Mouse (Mus musculus): ENCODE data around the gene Arhgef3.

The Arhgef3 gene

DNA sequence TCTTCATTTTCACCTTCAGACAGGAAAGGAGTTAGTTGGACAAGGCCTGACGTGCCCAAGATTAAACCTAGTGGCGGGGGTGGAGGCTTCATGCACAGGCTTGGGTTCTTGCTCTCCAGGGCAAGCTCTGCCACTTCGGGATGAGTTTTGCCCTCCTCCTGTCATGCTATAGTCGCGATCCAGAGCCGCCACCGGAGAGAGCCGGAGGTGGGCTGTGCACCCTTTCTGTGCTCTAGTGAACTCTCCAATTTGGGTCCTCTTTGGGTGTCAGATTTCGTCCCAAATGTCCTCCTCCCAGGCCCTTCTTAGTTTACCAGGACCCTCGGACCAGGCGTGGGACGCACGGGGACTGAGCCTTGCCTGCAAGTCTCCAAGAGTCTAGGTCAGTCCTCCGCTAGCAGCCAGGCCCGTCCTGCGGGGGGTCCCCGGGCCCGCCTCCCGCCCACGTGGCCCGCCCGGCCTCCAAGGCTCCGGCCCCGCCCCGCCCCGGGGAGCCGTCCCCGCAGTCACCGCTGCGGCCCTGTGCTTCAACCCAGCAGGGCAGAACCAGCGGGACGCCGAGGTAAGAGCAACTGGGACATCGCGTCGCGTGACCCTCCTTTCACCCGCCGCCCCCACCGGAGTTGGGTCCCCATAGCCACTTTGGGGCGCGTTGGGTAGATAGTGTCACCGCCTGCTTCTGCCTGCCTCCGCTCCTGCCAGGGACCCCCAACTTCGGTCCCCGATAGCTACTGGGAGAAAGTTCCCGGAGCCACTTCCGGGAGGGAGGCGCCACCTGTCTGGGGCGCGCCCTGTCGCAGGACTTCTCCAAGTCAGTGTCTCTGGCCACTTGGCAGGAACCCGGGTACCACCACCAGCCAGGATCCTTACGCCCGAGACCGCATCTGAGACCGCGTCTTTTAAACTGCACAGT is at the start of gene Arhgef3:
Arhgef3 (plus strand) TSS at position 538 of the 913 bp plus-strand sequence.
- in situ Hi-C loops (cut with MboI, MseI): no loop called here

DNA sequence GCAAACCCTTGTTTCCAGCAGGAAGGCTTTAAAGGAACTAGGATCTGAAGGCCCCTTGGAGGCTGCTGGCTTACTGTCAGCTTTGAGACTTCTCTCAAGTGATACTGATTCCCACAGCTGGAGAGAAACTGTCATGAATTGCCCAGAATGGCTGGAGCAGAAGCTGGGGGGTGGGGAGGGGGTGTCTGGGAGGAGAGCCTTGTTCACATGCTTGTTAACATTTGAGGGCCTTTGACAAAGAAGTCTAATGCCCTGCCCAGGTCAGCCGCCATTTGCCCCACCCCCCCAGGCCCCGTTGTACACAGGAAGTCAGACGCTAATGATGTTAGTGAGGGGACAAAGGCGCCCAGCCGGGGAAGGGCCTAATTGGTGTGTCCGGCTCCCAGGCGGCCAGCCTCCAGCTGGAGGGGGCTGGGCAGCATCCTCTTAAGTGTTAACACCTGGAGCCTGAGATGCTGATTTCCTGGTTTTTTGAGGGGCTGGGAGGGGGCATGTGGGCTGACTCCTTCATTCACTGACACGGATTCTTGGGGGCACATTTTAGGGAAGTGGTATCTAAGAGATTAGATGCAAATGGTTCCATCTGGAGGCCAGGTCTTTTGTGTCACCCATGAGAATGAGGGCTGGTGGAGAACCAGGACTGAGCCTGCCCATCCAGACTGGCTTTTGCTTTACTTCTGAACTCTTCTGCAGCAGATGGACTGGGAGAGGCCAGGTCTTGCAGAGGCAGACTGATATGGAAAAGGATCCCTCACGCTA is 48.3 kb upstream of the Arhgef3 start:
- in situ Hi-C loops (cut with MboI, MseI): no loop called here

DNA sequence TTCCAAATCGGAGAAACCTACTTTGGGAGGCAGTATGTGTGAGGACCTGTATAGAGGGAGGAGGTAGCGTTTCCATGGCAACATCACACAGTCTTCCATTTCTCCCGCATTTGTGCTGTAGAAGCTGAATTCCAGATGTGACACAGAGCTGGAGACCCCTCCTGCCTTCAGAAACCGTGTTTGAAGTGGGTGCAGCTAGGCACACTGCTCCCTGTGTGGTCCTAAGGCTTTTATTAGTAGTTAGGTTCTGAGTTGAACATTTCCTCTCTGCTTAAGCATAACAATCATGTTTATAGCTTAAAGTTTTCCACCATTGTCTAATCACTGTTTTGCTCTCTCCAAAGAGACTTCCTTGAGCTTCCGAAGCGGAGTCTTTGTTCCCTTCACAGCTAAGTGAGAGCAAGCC is 46.8 kb upstream of the Arhgef3 start:
- in situ Hi-C loops (cut with MboI, MseI): no loop called here

DNA sequence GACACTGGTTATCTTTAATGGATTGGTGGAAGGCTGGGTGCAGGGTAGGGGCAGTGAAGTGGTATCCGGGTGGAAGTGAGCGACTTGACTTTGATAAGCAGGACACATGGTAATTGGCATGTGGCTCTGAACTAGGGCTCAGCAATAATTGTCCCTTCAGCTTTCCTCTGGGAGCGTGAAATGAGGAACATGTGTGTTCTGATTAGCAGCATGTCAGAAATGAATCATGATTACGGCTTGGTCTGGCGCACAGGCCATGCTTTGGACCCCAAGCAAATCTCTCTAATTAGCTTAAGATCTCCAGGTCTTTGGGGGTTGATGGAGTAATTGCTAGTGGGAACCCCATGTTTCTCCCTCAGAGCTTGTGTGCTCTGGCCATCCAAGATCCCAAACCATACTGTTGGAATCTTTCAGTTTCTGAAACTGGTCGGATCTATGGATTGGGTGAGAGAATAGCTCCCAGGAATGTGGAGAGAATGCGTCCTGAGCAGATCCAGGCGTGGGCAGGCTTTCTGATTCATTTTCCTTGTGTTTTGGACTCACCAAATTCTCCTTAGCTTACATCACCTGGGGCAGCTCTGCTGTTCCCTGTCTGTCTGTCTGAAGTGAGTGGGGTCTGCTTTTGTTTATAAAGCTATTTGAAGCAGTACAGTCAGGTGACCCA is 45.1 kb upstream of the Arhgef3 start:
- in situ Hi-C loops (cut with MboI, MseI): no loop called here

DNA sequence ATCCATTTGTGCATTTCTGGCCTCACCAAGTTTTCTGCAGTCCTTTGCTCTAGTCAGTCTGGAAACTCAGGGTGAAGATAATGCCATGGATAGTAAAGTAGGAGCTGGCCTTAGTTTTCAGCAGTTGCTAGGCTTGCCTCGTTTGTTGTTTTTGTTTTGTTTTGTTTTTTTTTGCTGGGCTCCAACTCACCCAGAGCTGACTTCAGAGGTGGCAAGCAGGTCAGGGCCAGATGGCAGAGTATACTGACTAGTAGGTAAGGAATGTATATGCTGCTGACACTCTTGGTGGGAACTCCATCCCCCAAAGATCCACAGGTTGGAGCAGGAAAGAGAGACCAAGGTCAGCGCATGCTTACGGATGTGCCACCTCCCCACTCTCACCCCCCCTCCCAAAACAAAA is 44.6 kb upstream of the Arhgef3 start:
- in situ Hi-C loops (cut with MboI, MseI): no loop called here

DNA sequence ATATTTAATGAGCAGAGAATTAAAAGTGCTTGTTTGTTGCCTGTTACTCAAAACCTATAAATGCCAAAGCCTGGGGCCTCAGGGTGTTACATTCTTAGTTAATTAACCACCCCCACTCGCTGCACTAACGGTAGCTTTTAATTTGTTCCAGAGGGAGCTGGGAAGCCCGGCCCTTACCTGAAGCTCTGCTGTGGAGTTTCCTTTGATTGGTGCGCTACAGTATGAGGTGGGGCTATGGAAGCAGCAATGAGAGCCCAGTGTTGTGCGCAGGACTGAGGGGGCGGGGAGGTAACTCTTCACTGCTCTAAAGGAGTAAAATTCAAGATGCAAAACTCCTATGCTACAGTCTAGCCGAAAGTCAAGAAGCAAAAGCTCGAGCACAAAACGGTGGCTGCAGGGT is 43.9 kb upstream of the Arhgef3 start:
- in situ Hi-C loops (cut with MboI, MseI): no loop called here

DNA sequence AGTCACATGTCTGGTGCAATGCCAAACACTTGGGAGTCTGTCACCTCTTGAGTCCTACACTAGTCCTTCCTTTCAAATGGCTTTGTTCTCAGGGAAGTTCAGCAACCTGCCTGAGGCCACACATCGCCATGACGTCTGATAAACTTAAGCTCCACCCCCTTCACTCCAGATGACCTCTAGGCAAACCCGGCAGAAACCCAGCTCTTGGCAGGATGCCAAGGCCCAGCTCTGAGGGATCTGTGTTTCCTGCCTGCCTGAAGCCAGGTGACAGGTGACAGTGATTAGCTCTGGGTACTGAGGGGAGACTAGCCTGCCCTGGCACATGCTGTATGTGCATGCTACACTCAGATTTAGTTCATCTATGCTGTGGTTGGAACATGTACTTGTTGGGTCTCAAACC is 42.7 kb upstream of the Arhgef3 start:
- in situ Hi-C loops (cut with MboI, MseI): no loop called here

DNA sequence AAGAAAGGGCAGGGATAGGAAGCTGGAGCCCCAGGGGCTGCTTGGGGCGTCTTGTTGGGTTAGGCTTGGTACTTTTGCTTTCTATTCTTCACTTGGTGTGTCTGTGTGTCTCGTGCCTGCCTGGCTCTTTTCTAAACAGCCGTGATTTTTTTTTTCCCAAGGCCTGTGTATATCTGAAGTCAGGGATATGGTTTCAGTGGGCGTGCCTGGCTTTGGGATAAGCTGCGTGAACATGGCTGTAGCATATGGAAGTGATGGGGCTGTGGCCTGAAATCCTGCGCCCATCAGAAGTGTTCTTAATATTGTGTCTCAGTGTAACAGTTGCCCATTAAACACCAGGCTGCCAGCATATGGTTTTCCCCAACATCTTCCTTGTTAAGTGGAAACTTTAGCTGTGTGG is 39.6 kb upstream of the Arhgef3 start:
- in situ Hi-C loops (cut with MboI, MseI): no loop called here

DNA sequence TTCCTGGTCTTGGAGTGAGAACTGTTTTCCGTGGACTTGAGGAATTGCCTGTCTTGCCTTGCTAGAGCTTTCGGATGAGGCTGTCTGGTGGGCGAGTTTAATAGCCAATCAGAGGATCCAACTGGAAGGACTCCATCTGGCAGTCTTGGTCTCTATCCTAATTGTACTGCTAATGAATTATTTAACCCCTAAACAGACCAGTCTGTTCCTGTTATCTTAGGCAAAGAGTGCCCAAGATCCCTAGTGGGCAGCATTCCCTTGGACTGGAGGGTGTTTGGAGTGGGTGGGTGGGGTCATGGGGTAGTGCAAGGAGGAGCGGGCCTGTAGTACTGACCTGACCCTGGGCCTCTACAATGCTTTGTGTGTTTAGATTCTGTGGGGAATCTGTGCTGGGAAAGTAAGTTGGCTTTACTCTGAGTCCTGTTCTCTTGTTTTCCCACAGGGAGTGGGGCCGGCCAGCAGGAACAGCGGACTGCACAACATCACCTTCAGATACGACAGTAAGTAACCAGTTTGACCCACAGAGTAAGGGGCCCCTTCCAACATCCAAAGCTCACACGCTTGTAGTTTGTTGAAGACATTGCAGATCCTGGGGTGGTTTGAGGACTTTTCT is 38.7 kb upstream of the Arhgef3 start:
- in situ Hi-C loops (cut with MboI, MseI): no loop called here

DNA sequence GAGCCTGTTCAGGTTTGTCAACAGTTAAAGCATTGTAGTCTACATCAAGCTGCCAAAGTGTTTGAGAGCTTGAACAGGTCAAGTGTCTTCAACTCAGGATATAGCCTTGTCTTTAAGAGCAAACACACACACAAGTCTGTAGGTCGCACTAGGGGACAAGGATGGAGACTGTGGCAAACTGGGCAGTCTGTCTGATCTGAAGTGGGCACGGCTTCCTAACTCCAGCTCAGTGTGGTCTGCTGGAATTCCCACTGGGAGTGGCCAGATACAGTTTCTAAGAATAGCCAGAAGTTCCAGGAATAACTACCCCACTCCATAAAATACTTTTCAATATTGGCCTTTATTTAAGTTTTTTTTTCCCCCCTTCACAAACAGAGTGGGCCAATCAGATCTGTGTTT is 38.2 kb upstream of the Arhgef3 start:
- in situ Hi-C loops (cut with MboI, MseI): no loop called here

DNA sequence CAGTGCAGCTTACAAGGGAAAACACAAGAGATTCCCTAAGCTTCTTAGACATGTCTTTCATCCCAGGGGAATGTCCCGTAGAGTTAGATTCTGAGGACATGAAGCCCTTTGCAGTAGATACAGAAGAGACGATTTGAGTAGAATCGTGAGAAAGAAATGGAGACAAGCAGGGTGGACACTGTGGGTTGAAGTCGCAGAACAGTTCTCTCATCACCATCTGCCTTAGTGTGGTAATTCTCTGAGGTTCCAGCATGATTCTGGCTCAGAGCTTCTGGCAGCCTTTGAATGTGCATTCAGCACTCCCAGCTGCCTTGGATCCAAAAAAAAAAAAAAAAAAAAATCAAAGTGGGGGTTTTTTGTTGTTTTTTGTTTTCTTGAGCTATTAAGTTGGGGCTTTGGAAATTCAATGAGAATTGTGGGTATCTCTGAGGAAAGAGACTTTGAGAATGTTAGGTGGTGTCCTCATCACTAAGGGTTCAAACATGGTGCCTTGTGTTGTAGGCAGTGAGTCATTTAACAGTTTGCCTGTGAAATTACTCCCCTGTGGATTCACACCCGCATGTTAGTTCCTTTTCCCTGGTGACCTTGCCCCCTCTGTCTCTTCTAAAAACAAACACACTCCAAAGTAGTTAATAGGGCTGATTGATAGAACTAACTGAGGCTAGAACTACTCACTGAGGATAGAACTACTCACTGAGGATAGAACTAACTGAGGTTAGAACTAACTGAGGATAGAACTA is 33.0 kb upstream of the Arhgef3 start:
- in situ Hi-C loops (cut with MboI, MseI): no loop called here

DNA sequence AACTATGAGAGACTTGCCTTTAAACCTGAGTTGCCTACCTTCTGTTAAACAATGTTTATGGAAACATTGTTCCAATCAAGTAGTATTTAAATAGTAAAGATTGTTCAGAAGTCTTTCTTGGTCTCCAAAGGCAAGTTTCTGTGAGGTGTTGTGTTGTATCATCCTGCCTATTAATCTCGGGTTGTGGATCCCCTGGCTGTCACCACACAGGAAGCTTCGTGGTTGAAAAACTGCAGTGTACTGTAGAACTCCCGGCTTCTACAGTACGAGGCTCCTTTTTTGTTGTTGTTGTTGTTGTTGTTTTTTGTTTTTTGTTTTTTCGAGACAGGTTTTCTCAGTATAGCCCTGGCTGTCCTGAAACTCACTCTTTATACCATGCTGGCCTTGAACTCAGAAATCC is 29.2 kb upstream of the Arhgef3 start:
- in situ Hi-C loops (cut with MboI, MseI): loop anchor here (5.0 kb wide), 1 partner anchor 43 kb away; no protein-coding TSS in a partner anchor

DNA sequence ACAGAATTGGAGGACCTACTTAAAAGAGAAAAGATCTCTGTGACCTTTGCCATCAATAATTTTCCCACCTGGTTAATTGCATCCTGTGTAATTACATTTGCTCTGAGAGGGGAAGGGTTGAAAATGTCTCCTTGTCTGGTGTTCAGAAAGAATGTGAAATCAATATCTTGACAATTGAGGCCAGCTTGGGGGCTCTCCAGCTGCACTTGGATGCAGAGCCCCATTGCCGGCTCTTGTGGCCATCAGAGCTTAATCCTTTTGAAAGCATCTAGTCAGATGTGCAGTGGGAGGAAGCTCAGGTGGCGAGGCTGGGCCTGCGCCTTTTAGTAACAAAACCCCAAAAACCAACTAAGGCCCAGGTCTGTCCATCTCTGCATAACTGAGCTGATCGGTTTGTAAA is 28.7 kb upstream of the Arhgef3 start:
- in situ Hi-C loops (cut with MboI, MseI): loop anchor here (5.0 kb wide), 1 partner anchor 44 kb away; no protein-coding TSS in a partner anchor

DNA sequence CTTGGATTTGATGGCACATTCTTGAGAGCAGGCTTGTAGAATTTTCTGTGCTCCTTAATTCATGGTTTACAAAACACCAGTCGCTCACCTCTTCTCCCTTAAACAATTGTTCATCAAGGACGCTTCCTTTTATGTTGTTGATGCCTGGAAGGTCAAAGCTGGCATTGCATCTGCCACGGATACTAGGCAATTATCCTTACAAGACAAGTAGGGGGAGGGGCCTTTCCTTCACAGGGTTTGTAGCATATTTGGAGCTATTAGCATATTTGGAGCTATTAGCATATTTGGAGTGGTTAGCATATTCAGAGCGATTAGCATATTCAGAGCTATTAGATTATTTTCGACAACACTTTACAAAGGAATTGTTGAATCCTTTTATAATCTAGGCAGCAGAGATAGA is 20.5 kb upstream of the Arhgef3 start:
- in situ Hi-C loops (cut with MboI, MseI): no loop called here

DNA sequence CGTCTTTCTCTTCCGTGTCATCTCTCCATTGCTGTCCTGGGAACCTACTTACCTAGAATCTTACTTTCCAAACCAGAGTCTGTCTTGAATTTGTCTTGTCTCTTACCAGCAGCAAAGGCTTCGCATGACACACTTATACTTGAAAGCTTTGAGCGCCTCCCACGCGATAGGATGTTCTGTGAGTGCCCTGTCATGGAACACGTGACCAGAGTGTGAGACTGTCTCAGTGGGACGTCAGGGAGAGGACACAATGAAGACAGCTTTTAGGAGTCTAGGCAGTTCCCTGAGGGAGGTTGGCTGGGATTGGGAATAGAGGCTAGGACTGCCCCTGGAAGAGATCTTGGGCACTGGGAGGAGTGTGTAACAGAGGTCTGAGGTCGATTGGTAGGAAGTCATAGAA is 18.6 kb upstream of the Arhgef3 start:
- in situ Hi-C loops (cut with MboI, MseI): no loop called here

DNA sequence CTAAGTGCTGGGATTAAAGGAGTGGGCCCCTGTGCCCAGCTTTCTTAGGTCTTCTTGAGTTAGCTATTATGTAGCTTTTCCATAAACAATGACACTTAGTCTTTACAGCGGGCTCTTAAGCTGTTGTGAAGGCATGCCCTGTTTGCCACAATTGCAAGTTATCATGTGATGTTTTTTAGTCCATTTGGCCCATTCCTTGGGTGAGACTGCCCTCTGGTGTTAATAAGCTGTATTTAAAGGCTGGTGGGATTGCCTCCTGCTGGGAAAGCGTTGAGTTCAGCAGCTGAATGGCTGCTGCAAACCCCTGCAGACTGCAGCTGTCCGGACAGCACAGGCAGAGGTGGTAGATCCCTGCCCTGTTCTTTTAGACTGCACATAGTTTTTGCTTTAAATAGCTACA is 17.9 kb upstream of the Arhgef3 start:
- in situ Hi-C loops (cut with MboI, MseI): no loop called here

DNA sequence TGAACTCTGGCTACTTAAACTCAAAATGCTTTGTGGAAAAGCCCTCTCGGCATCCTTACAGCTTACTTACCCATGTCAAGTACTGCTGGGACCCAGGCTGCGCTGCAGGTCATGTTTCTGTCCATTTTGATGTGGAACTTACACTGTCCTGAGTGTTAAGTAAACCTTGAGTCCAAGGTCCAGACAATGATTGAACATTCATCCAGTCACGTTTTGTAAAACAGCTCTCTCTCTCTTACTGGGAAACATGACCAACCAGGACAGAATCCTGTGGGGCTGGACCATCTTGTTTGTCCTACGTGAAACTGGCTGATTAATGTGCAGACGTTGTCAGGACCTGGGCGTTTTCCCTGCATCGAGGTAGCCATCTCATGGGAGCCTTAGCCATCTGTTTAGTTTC is 13.0 kb upstream of the Arhgef3 start:
- in situ Hi-C loops (cut with MboI, MseI): no loop called here

DNA sequence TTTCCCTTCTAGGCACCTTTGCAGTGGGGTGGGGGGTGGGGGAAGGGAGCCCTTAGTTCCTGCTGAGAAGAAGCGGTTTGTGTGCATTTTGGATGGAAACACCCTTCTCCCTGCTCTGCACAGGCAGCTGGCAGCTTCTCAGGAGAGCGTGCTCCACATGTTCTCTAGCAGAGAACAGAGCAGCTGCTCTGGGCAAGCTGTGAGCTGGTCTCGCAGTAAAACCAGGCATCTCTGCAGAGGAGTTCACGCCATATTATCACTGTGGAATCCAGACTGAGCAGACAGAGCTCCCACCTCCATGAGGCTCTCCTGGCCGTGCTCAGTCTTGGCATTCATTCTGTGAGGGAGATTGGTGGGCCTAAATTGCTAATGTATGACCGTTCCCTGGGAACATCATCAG is 12.0 kb upstream of the Arhgef3 start:
- in situ Hi-C loops (cut with MboI, MseI): no loop called here

DNA sequence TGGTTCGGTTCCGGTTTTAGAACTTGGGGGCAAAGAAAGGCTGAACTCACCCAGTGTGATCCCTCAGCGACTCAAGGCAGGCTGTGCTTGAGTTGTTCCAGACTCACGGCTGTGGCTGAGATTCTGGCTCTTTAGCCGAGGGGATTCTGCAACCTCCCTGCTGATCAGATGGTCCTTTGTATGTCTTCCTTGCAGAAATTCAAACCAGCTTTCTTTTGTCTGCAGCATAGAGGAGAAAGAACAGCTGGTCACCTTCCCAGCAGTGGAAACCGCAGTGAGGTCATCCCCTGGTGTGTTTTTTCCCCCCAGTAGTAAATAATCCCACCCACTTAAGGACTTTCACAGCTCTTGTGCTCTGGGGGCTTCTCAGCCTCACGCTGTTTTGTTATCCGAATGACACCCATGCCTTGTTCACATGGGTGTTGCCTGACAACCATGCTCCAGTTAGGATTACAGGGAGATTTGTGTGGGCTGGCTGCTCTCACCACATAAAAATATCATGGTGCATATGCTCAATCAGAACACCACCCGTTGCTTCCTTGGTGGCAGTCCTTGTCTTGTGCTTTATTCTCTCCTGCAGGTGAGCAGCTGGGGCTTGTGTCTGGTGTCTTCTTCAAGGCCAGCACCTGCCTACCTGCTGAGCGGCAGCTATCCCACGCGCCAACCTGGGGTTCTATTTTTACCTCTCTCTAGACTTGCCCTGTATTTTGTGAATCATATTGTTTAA is 8.8 kb upstream of the Arhgef3 start:
- in situ Hi-C loops (cut with MboI, MseI): no loop called here

DNA sequence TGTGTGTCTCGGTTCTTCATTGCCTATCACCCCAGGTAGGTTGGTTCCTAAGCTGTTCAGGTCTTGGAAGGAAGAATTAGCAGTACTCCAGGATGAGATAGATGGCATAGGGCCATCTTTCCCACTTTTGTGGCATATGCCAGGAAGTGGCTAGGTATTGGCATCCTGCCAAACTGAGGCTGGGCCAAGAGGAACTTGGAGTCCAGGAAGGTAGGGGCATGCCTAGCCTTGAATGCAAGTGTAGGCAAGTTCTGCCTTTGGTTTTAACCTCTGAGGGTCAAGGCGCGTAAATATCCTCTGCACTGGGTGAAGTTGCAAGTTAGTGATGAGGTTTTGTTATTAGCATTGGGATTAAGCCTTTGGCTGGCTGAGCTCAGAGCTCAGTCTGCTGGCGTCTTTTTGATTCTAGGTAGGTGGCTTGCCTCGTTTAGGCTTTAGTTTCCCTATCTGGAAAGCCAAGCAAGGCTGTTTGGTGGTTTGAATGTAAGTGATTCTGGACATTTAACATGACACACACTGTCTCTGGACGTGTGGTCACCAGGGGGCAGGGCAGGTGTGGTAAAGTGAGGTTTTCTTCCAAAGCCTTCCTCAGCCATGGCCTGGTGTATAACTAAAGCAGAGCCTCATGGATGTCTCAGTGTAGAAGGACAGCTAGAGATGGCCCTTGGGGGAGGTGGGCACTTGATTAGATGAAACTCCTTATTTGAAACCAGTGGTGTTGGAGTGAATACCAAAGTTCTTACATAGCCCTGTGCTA is 5.8 kb upstream of the Arhgef3 start:
- in situ Hi-C loops (cut with MboI, MseI): no loop called here
